In genomic region chr4:124375581-124375980, GRCm38 (mm10) we compare ENCODE assay signal across 22 mouse cellular contexts.
A peak's percentile ranks its signal among the peaks of the same experiment; 100 is the strongest.
DNase-seq lines count a peak whose midpoint lies in the region; ATAC-seq and TF ChIP-seq lines count a peak whose summit lies in the region.
"Had no signal": no experiment of that assay in that cellular context is flagged by ENCODE, and none has a peak within 500 bp of the region (broad histone marks: within the 10 kb centered on the region; RNA-seq: fewer than 3 reads in every experiment).

No protein-coding gene starts in this region.

- H3K27ac ChIP-seq in forebrain, embryonic 13.5 days, result 0 out of 2 replicates have a peak overlapping the region, but pooled peaks have one; percentile 20
- H3K27ac ChIP-seq in forebrain, embryonic 11.5 days (ENCODE audit: low read depth, low read length), result no peak overlapping the region
- H3K27ac ChIP-seq in hindbrain, embryonic 12.5 days, result 0 out of 2 replicates have a peak overlapping the region, but pooled peaks have one; percentile 17
- no peak overlapping the region for H3K27ac ChIP-seq in hindbrain, embryonic 13.5 days
- H3K27ac ChIP-seq in forebrain, embryonic 15.5 days (replicated peaks), result peak overlapping the region; percentile 19; the same call in 1 of the 2 replicates
- H3K27ac ChIP-seq: embryonic facial prominence, embryonic 12.5 days; hindbrain, embryonic 15.5 days; intestine, embryonic 15.5 days; kidney, embryonic 15.5 days had no signal

- no peaks in the 10 kb centered on the region for H3K36me3 ChIP-seq in forebrain, embryonic 13.5 days (ENCODE audit: poor library complexity, severe bottlenecking)
- no peaks in the 10 kb centered on the region for H3K36me3 ChIP-seq in forebrain, embryonic 11.5 days (ENCODE audit: control insufficient read depth, insufficient read depth, low read length)
- H3K36me3 ChIP-seq in hindbrain, embryonic 12.5 days, result no peaks in the 10 kb centered on the region
- no peaks in the 10 kb centered on the region for H3K36me3 ChIP-seq in hindbrain, embryonic 13.5 days
- no peaks in the 10 kb centered on the region for H3K36me3 ChIP-seq in forebrain, embryonic 15.5 days
- H3K36me3 ChIP-seq: embryonic facial prominence, embryonic 12.5 days; hindbrain, embryonic 15.5 days; intestine, embryonic 15.5 days; kidney, embryonic 15.5 days had no signal

- H3K4me1 ChIP-seq in forebrain, embryonic 13.5 days, result peaks cover 12% of the 10 kb centered on the region
- H3K4me1 ChIP-seq in forebrain, embryonic 11.5 days (replicated peaks; ENCODE audit: control insufficient read depth, insufficient read depth, low read length), result peaks cover 3% of the 10 kb centered on the region; the same call in 1 of the 2 replicates
- peaks cover 9% of the 10 kb centered on the region for H3K4me1 ChIP-seq in hindbrain, embryonic 12.5 days
- H3K4me1 ChIP-seq in hindbrain, embryonic 13.5 days (replicated peaks), result peaks cover 15% of the 10 kb centered on the region
- peaks cover 9% of the 10 kb centered on the region for H3K4me1 ChIP-seq in forebrain, embryonic 15.5 days
- H3K4me1 ChIP-seq: hindbrain, embryonic 15.5 days; intestine, embryonic 15.5 days had no signal

- 54% methylated on average over 6 of the region's 6 CpGs for WGBS in forebrain, embryonic 13.5 days
- WGBS in forebrain, embryonic 11.5 days, result 66% methylated on average over 6 of the region's 6 CpGs
- whole genome bisulfite sequencing in hindbrain, embryonic 12.5 days, result 58% methylated on average over 6 of the region's 6 CpGs
- WGBS in hindbrain, embryonic 13.5 days, result 59% methylated on average over 6 of the region's 6 CpGs
- 42% methylated on average over 6 of the region's 6 CpGs for WGBS in forebrain, embryonic 15.5 days

- TF ChIP-seq CTCF in brain, embryonic 14.5 days (IDR thresholded peaks at IDR 0.05; ENCODE audit: borderline replicate concordance, extremely low read depth, insufficient read depth, insufficient read length), result no peak

- no peak overlapping the region for H3K9ac ChIP-seq in forebrain, embryonic 13.5 days
- H3K9ac ChIP-seq in forebrain, embryonic 11.5 days (ENCODE audit: low read length), result no peak overlapping the region
- no peak overlapping the region for H3K9ac ChIP-seq in hindbrain, embryonic 12.5 days
- H3K9ac ChIP-seq in hindbrain, embryonic 13.5 days, result no peak overlapping the region
- H3K9ac ChIP-seq in forebrain, embryonic 15.5 days (replicated peaks), result no peak overlapping the region
- H3K9ac ChIP-seq: embryonic facial prominence, embryonic 12.5 days; hindbrain, embryonic 15.5 days; intestine, embryonic 15.5 days; kidney, embryonic 15.5 days had no signal

- no peak for ATAC-seq in forebrain, embryonic 13.5 days
- ATAC-seq in forebrain, embryonic 11.5 days (replicated peaks; ENCODE audit: low FRiP score), result no peak
- no peak for ATAC-seq in hindbrain, embryonic 12.5 days (ENCODE audit: low FRiP score)
- no peak for ATAC-seq in hindbrain, embryonic 13.5 days (ENCODE audit: low FRiP score)
- no peak for ATAC-seq in forebrain, embryonic 15.5 days (replicated peaks)
- ATAC-seq in activated CD4-positive, CD25-positive, alpha-beta regulatory T cell, adult 4 months, result no peak
- ATAC-seq: CD4-positive, CD25-positive, alpha-beta regulatory T cell, adult 4 months; intestine, embryonic 15.5 days had no signal

- H3K4me2 ChIP-seq in forebrain, embryonic 13.5 days, result no peak overlapping the region
- H3K4me2 ChIP-seq in forebrain, embryonic 11.5 days (ENCODE audit: low read depth, low read length, severe bottlenecking), result no peak overlapping the region
- no peak overlapping the region for H3K4me2 ChIP-seq in hindbrain, embryonic 12.5 days (replicated peaks)
- H3K4me2 ChIP-seq in hindbrain, embryonic 13.5 days, result no peak overlapping the region
- no peak overlapping the region for H3K4me2 ChIP-seq in forebrain, embryonic 15.5 days (replicated peaks)
- H3K4me2 ChIP-seq: embryonic facial prominence, embryonic 12.5 days; heart, embryonic 11.5 days; hindbrain, embryonic 15.5 days; intestine, embryonic 15.5 days; kidney, embryonic 15.5 days had no signal

- no peak for DNase-seq in forebrain, embryonic 11.5 days (ENCODE audit: low spot score)
- DNase-seq in brain, embryonic 14.5 days (ENCODE audit: low read depth), result peak; percentile 66
- DNase-seq: adrenal gland, adult 8-10 months; adrenal gland, postnatal 25 days; cerebellum, adult 18-20 months; cerebellum, adult 9-10 months; cerebellum, postnatal 14 days; gastrocnemius, postnatal 25 days; kidney, adult 11 months; kidney, adult 8-10 months had no signal

- H3K9me3 ChIP-seq in forebrain, embryonic 13.5 days (replicated peaks), result peaks cover 4% of the 10 kb centered on the region; the same call in 1 of the 2 replicates
- H3K9me3 ChIP-seq in forebrain, embryonic 11.5 days (ENCODE audit: control insufficient read depth, low read length), result no peaks in the 10 kb centered on the region
- H3K9me3 ChIP-seq in hindbrain, embryonic 12.5 days (replicated peaks), result no peaks in the 10 kb centered on the region
- no peaks in the 10 kb centered on the region; the same call in 1 of the 2 replicates for H3K9me3 ChIP-seq in hindbrain, embryonic 13.5 days
- H3K9me3 ChIP-seq in forebrain, embryonic 15.5 days, result no peaks in the 10 kb centered on the region
- H3K9me3 ChIP-seq: embryonic facial prominence, embryonic 12.5 days; hindbrain, embryonic 15.5 days; intestine, embryonic 15.5 days; kidney, embryonic 15.5 days had no signal

- H3K27me3 ChIP-seq in forebrain, embryonic 13.5 days, result peaks cover 11% of the 10 kb centered on the region; the same call in 1 of the 2 replicates
- peaks cover 2% of the 10 kb centered on the region; the same call in 1 of the 2 replicates for H3K27me3 ChIP-seq in forebrain, embryonic 11.5 days (ENCODE audit: control insufficient read depth, insufficient read depth, low read length)
- H3K27me3 ChIP-seq in hindbrain, embryonic 12.5 days, result peaks cover 3% of the 10 kb centered on the region; the same call in 1 of the 2 replicates
- peaks cover 32% of the 10 kb centered on the region; the same call in 1 of the 2 replicates for H3K27me3 ChIP-seq in hindbrain, embryonic 13.5 days
- H3K27me3 ChIP-seq in forebrain, embryonic 15.5 days, result no peaks in the 10 kb centered on the region
- H3K27me3 ChIP-seq: embryonic facial prominence, embryonic 12.5 days; intestine, embryonic 15.5 days had no signal

- no peak for TF ChIP-seq POLR2A in brain, embryonic 14.5 days (IDR thresholded peaks at IDR 0.05; ENCODE audit: borderline replicate concordance, extremely low read depth, insufficient read depth, insufficient read length, poor library complexity, severe bottlenecking)

- H3K4me3 ChIP-seq in forebrain, embryonic 13.5 days, result no peak overlapping the region
- no peak overlapping the region for H3K4me3 ChIP-seq in forebrain, embryonic 11.5 days (ENCODE audit: low read depth, low read length)
- H3K4me3 ChIP-seq in hindbrain, embryonic 12.5 days, result no peak overlapping the region
- no peak overlapping the region for H3K4me3 ChIP-seq in hindbrain, embryonic 13.5 days
- H3K4me3 ChIP-seq in forebrain, embryonic 15.5 days, result no peak overlapping the region
- H3K4me3 ChIP-seq: embryonic facial prominence, embryonic 12.5 days; erythroblast, embryonic 14.5 days; hindbrain, embryonic 15.5 days; intestine, embryonic 15.5 days; kidney, embryonic 15.5 days had no signal

Comparison
In these comparisons a context has a peak if more than half of its experiments do, and no peak if none do; other contexts are left out.
1. H3K27ac ChIP-seq: peak in forebrain, embryonic 13.5 days (single experiment), hindbrain, embryonic 12.5 days (single experiment) and forebrain, embryonic 15.5 days (single experiment); none in forebrain, embryonic 11.5 days (single experiment) and hindbrain, embryonic 13.5 days (single experiment).